Mouse (Mus musculus) stomach, embryonic 14.5 days (tissue): Measurements from ENCODE around the gene Oas1c. TPM values are rescaled to one million over a fixed set of nuclear protein-coding genes. Genes with fewer than 3 reads are reported as not detected.
"Not testable (repeated sequence)": the region's sequence is repeated elsewhere in the genome, so short reads cannot be mapped to it uniquely, and the experiment has no call there.

Experiments
- ATAC-seq: fragments of 200-750 bp; cut with Nextera tagmentation; 2 replicates; pipeline ENCODE4 v1.8.0; 2017; ENCODE audit warnings: low read depth, moderate TSS enrichment; ENCODE audit not compliant: insufficient number of reproducible peaks, insufficient read depth, low FRiP score
- H3K27ac ChIP-seq: fragments of 300-500 bp; sonication (generic); 2 replicates; pipeline ENCODE4 v1.5.1; 2014; ENCODE audit warnings: mild to moderate bottlenecking, low read length, moderate library complexity, mixed read lengths
- H3K27me3 ChIP-seq: fragments of 300-500 bp; sonication (generic); 2 replicates; pipeline ENCODE4 v1.6.1; 2014; ENCODE audit warnings: low read length, control low read depth, mixed read lengths; ENCODE audit not compliant: control insufficient read depth, insufficient read depth
- H3K36me3 ChIP-seq: fragments of 300-500 bp; sonication (generic); 2 replicates; pipeline ENCODE4 v1.6.1; 2014; ENCODE audit warnings: mild to moderate bottlenecking, control low read depth, low read length, moderate library complexity, mixed read lengths; ENCODE audit not compliant: control insufficient read depth, insufficient read depth
- H3K4me1 ChIP-seq: fragments of 300-500 bp; sonication (generic); 2 replicates; pipeline ENCODE4 v1.6.1; 2014; ENCODE audit warnings: low read length, control low read depth, mixed read lengths; ENCODE audit not compliant: control insufficient read depth, insufficient read depth
- H3K4me2 ChIP-seq: fragments of 300-500 bp; sonication (generic); replicated peaks from 2 replicates; pipeline ENCODE4 v1.6.1; 2014; ENCODE audit warnings: low read depth, low read length, control low read depth
- H3K4me3 ChIP-seq: fragments of 300-500 bp; sonication (generic); 2 replicates; pipeline ENCODE4 v1.5.1; 2014; ENCODE audit warnings: low read depth, low read length, control low read depth
- H3K9ac ChIP-seq: fragments of 300-500 bp; sonication (generic); replicated peaks from 2 replicates; pipeline ENCODE4 v1.6.1; 2014; ENCODE audit warnings: low read depth, mild to moderate bottlenecking, control low read depth, low read length, moderate library complexity, mixed read lengths
- H3K9me3 ChIP-seq: fragments of 300-500 bp; sonication (generic); 2 replicates; pipeline ENCODE4 v1.6.1; 2016; ENCODE audit warnings: low read depth, low read length, control low read depth; ENCODE audit not compliant: control insufficient read depth
- WGBS: fragments of 180-500 bp; shearing (Covaris S2); extraction: QIAGEN DNeasy Blood & Tissue Kit; methylation state at CpG from one replicate; pipeline ENCODE4 v1.1.7; 2014; 5-methylcytosine and 5-hydroxymethylcytosine counted together
- polyA plus RNA-seq: library from polyadenylated mRNA; unstranded; fragments of >200 nt; fragmentation: Nextera tagmentation; extraction: Ambion mirVana; gene quantifications from 2 replicates; pipeline ENCODE4 v1.2.1, GENCODE M21; 2014

Oas1c gene
- polyA plus RNA-seq, 1 experiment from 2014 or later: 0.59 TPM

GRCm38 (mm10) chr5:120798943-120799342 lies 13.4 kb downstream of the Oas1c start:
- H3K9me3 ChIP-seq, H3K27me3 ChIP-seq, H3K4me3 ChIP-seq, ATAC-seq, H3K36me3 ChIP-seq, H3K9ac ChIP-seq, H3K4me1 ChIP-seq, H3K27ac ChIP-seq, H3K4me2 ChIP-seq: not testable (repeated sequence)
- WGBS: 61% methylated on average over 2 of the region's 2 CpGs

- not testable (repeated sequence) for H3K9ac ChIP-seq, H3K27me3 ChIP-seq, H3K4me3 ChIP-seq, ATAC-seq, H3K4me1 ChIP-seq, H3K36me3 ChIP-seq, H3K27ac ChIP-seq, H3K4me2 ChIP-seq, H3K9me3 ChIP-seq
- WGBS: 73% methylated on average over 5 of the region's 5 CpGs
Observed at GRCm38 (mm10) chr5:120798147-120798546, 14.2 kb downstream of the Oas1c start.

DNA sequence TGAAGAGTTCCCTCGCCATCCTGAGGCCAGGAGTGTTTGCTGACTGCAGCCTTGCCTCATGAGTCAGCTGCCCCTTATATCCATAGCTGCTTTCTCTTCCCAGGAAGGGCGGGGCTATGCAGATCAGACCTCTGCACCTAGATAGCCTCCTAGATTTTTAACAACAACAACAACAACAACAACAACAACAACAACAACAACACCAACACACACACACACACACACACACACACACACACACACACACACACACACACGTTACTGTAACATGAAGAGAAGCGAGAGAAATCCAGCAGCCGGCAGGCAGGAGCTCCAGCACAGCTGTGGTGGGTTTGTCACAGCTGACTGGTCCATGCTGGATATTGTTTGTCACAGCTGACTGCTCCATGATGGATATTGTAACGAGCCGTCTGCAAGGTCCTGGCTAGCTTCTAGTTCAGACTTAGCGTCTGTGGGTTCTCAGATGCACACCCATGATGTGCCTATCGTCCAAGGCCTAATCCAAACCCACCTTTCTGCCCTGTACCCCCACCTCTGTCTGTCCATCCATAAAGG lies 16.8 kb downstream of the Oas1c start, which contains the start of gene Oas1e:
TSS of gene Oas1e (minus strand) at position 51 of the 555 bp plus-strand sequence.
- H3K27me3 ChIP-seq, H3K4me1 ChIP-seq, H3K4me3 ChIP-seq, H3K9ac ChIP-seq, H3K36me3 ChIP-seq, H3K27ac ChIP-seq, H3K4me2 ChIP-seq, H3K9me3 ChIP-seq, ATAC-seq: not testable (repeated sequence)
- 63% methylated on average over 9 of the region's 9 CpGs for WGBS

- H3K4me2 ChIP-seq: no peak overlapping the region
- H3K4me1 ChIP-seq: no peaks in the 10 kb centered on the region
- no peaks in the 10 kb centered on the region for H3K27me3 ChIP-seq
- no peaks in the 10 kb centered on the region for H3K36me3 ChIP-seq
- 16% methylated on average over 2 of the region's 2 CpGs for WGBS
- no peak overlapping the region for H3K27ac ChIP-seq
- ATAC-seq: no peak
- H3K4me3 ChIP-seq: no peak overlapping the region
- no peak overlapping the region for H3K9ac ChIP-seq
- no peaks in the 10 kb centered on the region for H3K9me3 ChIP-seq
Observed at GRCm38 (mm10) chr5:120793043-120793442, 19.3 kb downstream of the Oas1c start.

GRCm38 (mm10) chr5:120787042-120787441 lies 25.3 kb downstream of the Oas1c start:
- ATAC-seq: no peak
- no peaks in the 10 kb centered on the region for H3K9me3 ChIP-seq
- no peaks in the 10 kb centered on the region for H3K4me1 ChIP-seq
- H3K4me3 ChIP-seq: no peak overlapping the region
- no peaks in the 10 kb centered on the region for H3K27me3 ChIP-seq
- no peak overlapping the region for H3K27ac ChIP-seq
- no peak overlapping the region for H3K4me2 ChIP-seq
- H3K9ac ChIP-seq: no peak overlapping the region
- no peaks in the 10 kb centered on the region for H3K36me3 ChIP-seq
- 59% methylated on average over 3 of the region's 3 CpGs for WGBS

GRCm38 (mm10) chr5:120782446-120782845 lies 29.9 kb downstream of the Oas1c start:
- no peaks in the 10 kb centered on the region for H3K36me3 ChIP-seq
- H3K27me3 ChIP-seq: no peaks in the 10 kb centered on the region
- no peak overlapping the region for H3K27ac ChIP-seq
- no peak overlapping the region for H3K4me2 ChIP-seq
- no peaks in the 10 kb centered on the region for H3K9me3 ChIP-seq
- H3K4me3 ChIP-seq: no peak overlapping the region
- H3K4me1 ChIP-seq: no peaks in the 10 kb centered on the region
- H3K9ac ChIP-seq: no peak overlapping the region
- no peak for ATAC-seq
- WGBS: 72% methylated on average over 2 of the region's 2 CpGs

GRCm38 (mm10) chr5:120781646-120782045 lies 30.7 kb downstream of the Oas1c start:
- no peak for ATAC-seq
- H3K27ac ChIP-seq: no peak overlapping the region

GRCm38 (mm10) chr5:120779922-120780321 lies 32.4 kb downstream of the Oas1c start:
- H3K4me1 ChIP-seq: no peaks in the 10 kb centered on the region
- no peak overlapping the region for H3K27ac ChIP-seq
- no peak overlapping the region for H3K9ac ChIP-seq
- H3K27me3 ChIP-seq: no peaks in the 10 kb centered on the region
- H3K4me3 ChIP-seq: no peak overlapping the region
- ATAC-seq: no peak
- H3K36me3 ChIP-seq: no peaks in the 10 kb centered on the region
- H3K4me2 ChIP-seq: no peak overlapping the region
- H3K9me3 ChIP-seq: no peaks in the 10 kb centered on the region
- 30% methylated on average over 3 of the region's 3 CpGs for WGBS

More at GRCm38 (mm10) chr5:120781646-120782045, 30.7 kb downstream of the Oas1c start:
- Histone ChIP-seq H3K4me1 (no peaks in the 10 kb centered on the region), H3K9ac (no peak overlapping the region), H3K36me3 (no peaks in the 10 kb centered on the region), H3K4me2 (no peak overlapping the region), H3K27me3 (no peaks in the 10 kb centered on the region), H3K4me3 (no peak overlapping the region), H3K9me3 (no peaks in the 10 kb centered on the region)
- WGBS: 90% methylated on average over 1 of the region's 1 CpGs

DNA sequence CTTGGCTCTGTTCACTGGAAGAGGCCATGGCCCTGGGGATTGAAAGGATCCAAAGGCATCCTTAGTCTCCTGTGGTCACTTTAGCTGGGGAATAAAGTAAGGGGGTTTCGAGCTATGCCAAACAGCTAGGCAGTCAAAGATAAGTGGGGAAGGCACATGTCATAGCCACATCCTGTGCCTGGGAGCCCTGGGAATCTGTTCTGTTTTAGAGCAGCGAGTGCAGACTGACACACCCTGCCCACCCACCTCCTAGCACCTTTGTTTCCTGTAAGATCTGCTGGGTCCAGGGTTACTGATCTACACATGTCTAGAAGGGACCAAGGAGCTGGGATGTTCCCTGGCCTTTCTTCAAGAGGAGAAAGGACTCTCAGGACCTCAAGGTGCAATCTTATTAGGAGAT lies 33.4 kb downstream of the Oas1c start:
- no peaks in the 10 kb centered on the region for H3K36me3 ChIP-seq
- no peaks in the 10 kb centered on the region for H3K27me3 ChIP-seq
- H3K4me1 ChIP-seq: no peaks in the 10 kb centered on the region
- no peak overlapping the region for H3K4me3 ChIP-seq
- ATAC-seq: no peak
- H3K27ac ChIP-seq: no peak overlapping the region
- no peaks in the 10 kb centered on the region for H3K9me3 ChIP-seq
- WGBS: 64% methylated on average over 2 of the region's 2 CpGs
- no peak overlapping the region for H3K4me2 ChIP-seq
- no peak overlapping the region for H3K9ac ChIP-seq
